Mouse (Mus musculus) G1E (cell line): ENCODE measurements around the gene Igfbp1.

ENCODE experiments used
- CTCF ChIP-seq: IDR thresholded peaks from 2 replicates; pipeline ENCODE4 v1.5.1; 2012; ENCODE audit warnings: low read depth, low read length, inconsistent platforms, mixed read lengths
- GATA1 ChIP-seq: IDR thresholded peaks from 2 replicates; pipeline ENCODE4 v1.6.1; 2012; ENCODE audit warnings: borderline replicate concordance, low read length, inconsistent platforms, mixed read lengths
- TAL1 ChIP-seq: conservative IDR thresholded peaks from 2 replicates; pipeline ENCODE4 v1.6.1; 2012; ENCODE audit warnings: low read depth, low read length, inconsistent platforms, mixed read lengths

- no peak for TF ChIP-seq CTCF
- no peak for TF ChIP-seq GATA1
- no peak for TF ChIP-seq TAL1
Observed at GRCm38 (mm10) chr11:7226810-7227550, 29.4 kb downstream of the Igfbp1 start.
